Mouse (Mus musculus): ENCODE results near the gene Tnrc6b. TPM values are rescaled to one million over a fixed set of nuclear protein-coding genes. Genes with fewer than 3 reads are reported as not detected.

Tnrc6b gene
- 21.2 and 25.6 TPM in 2 replicates for polyA plus RNA-seq (2015; fragmentation: Nextera tagmentation; extraction: Ambion mirVana)

DNA sequence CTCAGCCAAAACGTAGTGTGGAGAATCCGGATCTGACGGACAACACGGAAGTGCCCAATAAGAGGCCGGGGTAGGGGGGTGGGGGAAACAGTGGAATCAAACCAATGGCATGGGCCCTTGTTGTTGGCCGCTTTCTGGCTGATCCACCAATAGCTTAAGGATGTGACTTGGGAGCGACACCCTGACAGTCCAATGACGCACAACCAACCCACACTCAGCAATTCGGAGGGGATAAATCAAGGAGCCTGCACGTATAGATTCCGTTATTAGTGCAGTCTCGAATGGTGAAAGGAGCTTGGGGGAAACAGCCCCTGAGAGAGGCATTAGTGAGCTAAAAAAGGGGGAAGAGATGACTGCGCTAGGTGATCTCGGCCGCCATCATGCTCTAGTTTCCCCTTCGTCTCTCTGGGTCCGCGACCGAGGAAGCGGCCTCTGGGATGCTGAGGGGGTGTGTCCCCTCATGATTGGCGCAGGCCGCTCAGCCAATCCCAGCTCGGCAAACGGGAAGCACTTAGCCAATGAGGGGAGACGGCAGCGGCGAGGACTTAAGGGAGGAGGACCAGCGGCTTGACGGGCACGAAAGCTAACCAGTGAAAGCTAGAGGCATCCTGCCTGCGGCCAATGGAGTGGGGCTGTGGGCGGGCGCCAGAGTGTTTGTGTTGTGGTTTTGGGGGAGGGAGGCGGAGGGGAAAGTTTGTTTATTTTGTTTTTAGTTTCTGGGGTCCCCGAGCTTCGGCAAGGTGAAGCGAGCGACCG lies at the start of gene Tnrc6b:
Gene Tnrc6b, plus strand, starts transcription at position 706 of the 756 bp plus-strand sequence.
- under 1% methylated on average over 39 of the region's 39 CpGs for WGBS
- ATAC-seq (replicated peaks; ENCODE audit: extremely low read depth, insufficient read depth, low FRiP score): peak; percentile 94
- Histone ChIP-seq H3K4me2 (ENCODE audit: low read depth, low read length) (peak within 1 kb of the TSS; percentile 94), H3K9me3 (replicated peaks; ENCODE audit: control insufficient read depth, low read length) (no peaks in the 10 kb centered on the region), H3K27ac (ENCODE audit: low read length) (peak within 1 kb of the TSS; percentile 98), H3K4me1 (ENCODE audit: control insufficient read depth, insufficient read depth, low read length) (peaks cover 31% of the 10 kb centered on the region), H3K27me3 (ENCODE audit: control insufficient read depth, insufficient read depth, low read length) (no peaks in the 10 kb centered on the region), H3K4me3 (ENCODE audit: low read length) (peak within 1 kb of the TSS; percentile 87), H3K36me3 (ENCODE audit: control insufficient read depth, insufficient read depth) (no peaks in the 10 kb centered on the region), H3K9ac (ENCODE audit: low read length) (peak within 1 kb of the TSS; percentile 87)

DNA sequence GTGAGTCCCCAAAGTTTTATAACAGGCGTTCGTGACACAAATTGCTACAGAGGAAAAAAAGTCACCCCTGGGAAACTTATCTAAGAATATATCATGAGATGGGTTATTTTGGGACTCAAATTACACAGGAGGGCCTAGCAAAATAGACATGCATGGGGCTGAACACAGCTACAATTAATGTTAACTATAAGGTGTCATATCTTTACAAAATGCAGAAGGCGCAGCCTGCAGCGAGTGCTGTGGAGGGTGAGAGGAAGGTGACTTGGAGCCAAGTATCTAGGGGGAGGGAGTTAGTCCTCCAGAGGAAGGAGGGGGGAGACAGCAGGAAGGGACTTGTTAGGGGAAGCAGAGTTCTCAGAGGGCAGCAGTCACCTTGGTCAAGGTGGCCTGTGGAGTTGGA lies 46.7 kb upstream of the Tnrc6b start:
- H3K4me2 ChIP-seq (ENCODE audit: low read depth, low read length): no peak overlapping the region
- no peak for ATAC-seq (replicated peaks; ENCODE audit: extremely low read depth, insufficient read depth, low FRiP score)
- peaks cover 3% of the 10 kb centered on the region for H3K9me3 ChIP-seq (replicated peaks; ENCODE audit: control insufficient read depth, low read length)
- peaks cover 4% of the 10 kb centered on the region; the same call in 1 of the 2 replicates for H3K27me3 ChIP-seq (ENCODE audit: control insufficient read depth, insufficient read depth, low read length)
- H3K4me3 ChIP-seq (ENCODE audit: low read length): no peak overlapping the region
- peaks cover 6% of the 10 kb centered on the region; the same call in 1 of the 2 replicates for H3K4me1 ChIP-seq (ENCODE audit: control insufficient read depth, insufficient read depth, low read length)
- no peaks in the 10 kb centered on the region for H3K36me3 ChIP-seq (ENCODE audit: control insufficient read depth, insufficient read depth)
- no peak overlapping the region for H3K27ac ChIP-seq (ENCODE audit: low read length)
- no peak overlapping the region for H3K9ac ChIP-seq (ENCODE audit: low read length)
- WGBS: 33% methylated on average over 4 of the region's 4 CpGs

DNA sequence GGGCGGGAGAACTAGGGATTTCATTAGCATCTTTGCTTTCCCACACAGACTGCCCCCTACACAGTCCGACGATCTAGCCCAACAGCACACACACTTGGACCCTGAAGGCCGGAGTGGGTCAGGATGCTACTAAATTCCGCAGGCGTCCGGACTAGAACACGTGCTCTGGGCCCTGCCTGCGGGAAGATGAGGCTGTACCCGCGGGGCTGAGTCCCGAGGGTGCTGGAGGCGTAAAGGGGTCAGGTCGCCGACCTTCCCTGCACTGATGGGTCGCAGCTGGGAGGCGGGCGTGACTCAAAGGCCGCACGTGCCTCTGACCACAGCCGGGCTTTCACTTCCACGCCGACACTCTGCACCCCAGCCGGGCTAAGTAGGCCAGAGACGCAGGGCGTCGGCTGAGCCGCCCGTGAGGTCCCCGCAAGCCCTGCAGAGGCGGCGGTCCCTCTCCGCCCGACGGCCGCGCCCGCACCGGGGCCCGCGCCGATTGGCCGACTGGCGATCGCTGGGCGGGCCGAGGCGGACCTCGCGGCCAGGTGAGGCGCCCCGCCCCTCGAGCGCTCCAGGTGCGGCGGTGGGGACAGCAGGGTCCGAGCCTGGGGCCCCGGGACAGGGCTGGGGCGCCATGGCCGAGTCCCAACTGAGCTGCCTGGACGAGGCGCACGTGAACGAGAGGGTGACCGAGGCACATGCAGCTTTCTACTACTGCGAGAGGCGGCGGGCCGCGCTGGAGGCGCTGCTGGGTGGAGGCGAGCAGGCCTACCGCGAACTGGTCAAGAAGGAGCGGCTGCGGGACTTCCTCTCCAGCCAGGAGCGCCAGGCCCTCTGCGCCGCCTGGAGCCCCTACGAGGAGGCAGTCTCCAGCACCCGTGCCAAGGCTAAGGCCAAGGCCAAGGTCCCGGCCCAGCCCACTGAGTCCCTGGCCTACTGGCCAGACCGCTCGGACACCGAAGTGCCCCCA lies 39.5 kb upstream of the Tnrc6b start, which contains the start of gene Fam83f:
Gene Fam83f, plus strand, starts transcription at position 553 of the 958 bp plus-strand sequence.
- WGBS: 9% methylated on average over 82 of the region's 85 CpGs
- Histone ChIP-seq H3K36me3 (ENCODE audit: control insufficient read depth, insufficient read depth) (no peaks in the 10 kb centered on the region), H3K4me3 (ENCODE audit: low read length) (peak within 1 kb of the TSS; percentile 55), H3K4me1 (ENCODE audit: control insufficient read depth, insufficient read depth, low read length) (peaks cover 17% of the 10 kb centered on the region), H3K4me2 (ENCODE audit: low read depth, low read length) (peak within 1 kb of the TSS; percentile 91), H3K9ac (ENCODE audit: low read length) (peak within 1 kb of the TSS; percentile 71), H3K27ac (ENCODE audit: low read length) (no peak within 1 kb of the TSS), H3K9me3 (replicated peaks; ENCODE audit: control insufficient read depth, low read length) (peaks cover 3% of the 10 kb centered on the region), H3K27me3 (ENCODE audit: control insufficient read depth, insufficient read depth, low read length) (peaks cover 16% of the 10 kb centered on the region)
- ATAC-seq (replicated peaks; ENCODE audit: extremely low read depth, insufficient read depth, low FRiP score): peak; percentile 60

DNA sequence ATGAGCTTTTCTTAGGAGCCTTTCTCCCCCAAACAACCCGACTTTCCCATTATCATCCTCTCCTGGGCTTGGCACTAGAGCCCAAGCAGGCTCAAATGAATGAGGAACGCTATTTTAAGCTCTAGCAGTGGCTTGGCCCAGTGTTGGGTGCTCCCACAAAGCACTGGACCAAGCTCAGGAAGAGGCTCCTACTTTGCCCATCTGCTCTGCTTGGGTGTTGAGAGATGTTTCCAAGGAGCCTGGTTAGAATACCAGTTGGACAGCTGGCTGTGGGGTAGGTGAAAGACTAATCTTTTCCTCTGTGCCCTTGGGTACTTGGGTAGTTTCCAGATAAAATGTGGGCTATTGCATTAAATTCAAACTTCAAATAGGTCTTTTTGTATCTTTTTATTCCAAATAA lies 38.3 kb upstream of the Tnrc6b start:
- H3K4me3 ChIP-seq (ENCODE audit: low read length): no peak overlapping the region
- H3K4me1 ChIP-seq (ENCODE audit: control insufficient read depth, insufficient read depth, low read length): peaks cover 17% of the 10 kb centered on the region
- 47% methylated on average over 2 of the region's 2 CpGs for WGBS

DNA sequence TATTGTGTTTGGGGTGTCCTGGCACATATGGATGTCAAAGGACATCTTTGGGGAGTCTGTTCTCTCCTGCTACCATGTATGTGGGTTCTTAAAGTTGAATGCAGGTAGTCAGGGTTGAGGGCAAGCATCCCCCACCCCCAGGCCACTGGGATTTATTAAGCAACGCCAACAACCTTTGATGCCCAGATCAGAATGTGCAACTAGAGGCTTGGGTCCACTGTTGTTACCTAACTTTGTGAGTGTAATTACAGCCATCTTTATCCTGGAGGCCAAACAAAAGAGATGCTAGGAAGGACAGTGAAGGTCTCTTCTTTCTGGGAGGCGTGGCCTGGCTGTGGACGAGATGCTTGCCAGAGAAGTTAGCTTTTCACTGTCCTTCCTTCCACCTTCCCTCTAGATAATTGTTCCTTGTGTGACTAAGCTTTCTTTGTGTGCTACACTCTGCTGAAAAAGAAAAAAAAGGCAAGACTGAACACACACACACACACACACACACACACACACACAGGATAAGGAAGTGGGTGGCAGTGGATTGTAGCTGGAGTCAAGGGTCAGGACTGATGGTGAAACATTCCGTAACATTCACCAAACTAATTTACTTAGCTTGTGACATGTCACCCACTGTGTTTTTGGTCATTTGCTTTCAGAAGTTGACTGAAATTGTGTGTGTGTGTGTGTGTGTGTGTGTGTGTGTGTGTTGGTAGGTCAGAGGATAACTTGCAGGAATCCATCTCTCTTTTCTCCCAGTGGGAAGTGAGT lies 37.6 kb upstream of the Tnrc6b start:
- 72% methylated on average over 4 of the region's 4 CpGs for WGBS
- Histone ChIP-seq H3K9ac (ENCODE audit: low read length) (no peak overlapping the region), H3K27ac (ENCODE audit: low read length) (no peak overlapping the region), H3K36me3 (ENCODE audit: control insufficient read depth, insufficient read depth) (no peaks in the 10 kb centered on the region), H3K4me1 (ENCODE audit: control insufficient read depth, insufficient read depth, low read length) (peaks cover 17% of the 10 kb centered on the region), H3K4me3 (ENCODE audit: low read length) (no peak overlapping the region), H3K9me3 (replicated peaks; ENCODE audit: control insufficient read depth, low read length) (no peaks in the 10 kb centered on the region), H3K4me2 (ENCODE audit: low read depth, low read length) (no peak overlapping the region), H3K27me3 (ENCODE audit: control insufficient read depth, insufficient read depth, low read length) (peaks cover 16% of the 10 kb centered on the region)
- ATAC-seq (replicated peaks; ENCODE audit: extremely low read depth, insufficient read depth, low FRiP score): no peak

More for the DNA sequence above, 38.3 kb upstream of the Tnrc6b start:
- Histone ChIP-seq H3K9me3 (replicated peaks; ENCODE audit: control insufficient read depth, low read length) (no peaks in the 10 kb centered on the region; the same call in 1 of the 2 replicates), H3K4me2 (ENCODE audit: low read depth, low read length) (no peak overlapping the region), H3K27ac (ENCODE audit: low read length) (no peak overlapping the region), H3K36me3 (ENCODE audit: control insufficient read depth, insufficient read depth) (no peaks in the 10 kb centered on the region), H3K9ac (ENCODE audit: low read length) (no peak overlapping the region), H3K27me3 (ENCODE audit: control insufficient read depth, insufficient read depth, low read length) (peaks cover 16% of the 10 kb centered on the region)
- ATAC-seq (replicated peaks; ENCODE audit: extremely low read depth, insufficient read depth, low FRiP score): no peak

DNA sequence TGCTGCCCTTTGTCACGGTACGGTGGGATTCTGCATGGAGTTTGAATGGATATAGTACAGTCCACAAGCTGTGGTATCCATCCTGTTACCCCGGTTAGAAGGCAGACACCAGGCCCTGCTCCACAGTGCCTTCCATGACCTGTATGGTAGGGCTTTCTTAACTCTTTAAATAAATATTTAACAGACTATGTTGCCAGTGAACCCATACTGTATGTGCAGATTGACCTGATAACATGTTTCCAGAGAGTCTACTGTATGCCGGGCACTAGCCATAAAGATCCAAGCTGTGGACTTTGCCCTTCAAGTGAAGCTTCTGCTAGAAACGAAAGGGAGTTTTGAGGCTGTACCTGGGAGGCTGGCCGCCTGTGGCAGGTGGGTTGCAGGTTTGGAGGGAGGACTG lies 36.4 kb upstream of the Tnrc6b start:
- Histone ChIP-seq H3K9me3 (replicated peaks; ENCODE audit: control insufficient read depth, low read length) (no peaks in the 10 kb centered on the region), H3K9ac (ENCODE audit: low read length) (no peak overlapping the region), H3K4me2 (ENCODE audit: low read depth, low read length) (no peak overlapping the region), H3K4me1 (ENCODE audit: control insufficient read depth, insufficient read depth, low read length) (peaks cover 26% of the 10 kb centered on the region), H3K4me3 (ENCODE audit: low read length) (no peak overlapping the region), H3K27ac (ENCODE audit: low read length) (no peak overlapping the region), H3K27me3 (ENCODE audit: control insufficient read depth, insufficient read depth, low read length) (peaks cover 15% of the 10 kb centered on the region), H3K36me3 (ENCODE audit: control insufficient read depth, insufficient read depth) (no peaks in the 10 kb centered on the region)
- ATAC-seq (replicated peaks; ENCODE audit: extremely low read depth, insufficient read depth, low FRiP score): no peak
- 74% methylated on average over 6 of the region's 6 CpGs for WGBS

DNA sequence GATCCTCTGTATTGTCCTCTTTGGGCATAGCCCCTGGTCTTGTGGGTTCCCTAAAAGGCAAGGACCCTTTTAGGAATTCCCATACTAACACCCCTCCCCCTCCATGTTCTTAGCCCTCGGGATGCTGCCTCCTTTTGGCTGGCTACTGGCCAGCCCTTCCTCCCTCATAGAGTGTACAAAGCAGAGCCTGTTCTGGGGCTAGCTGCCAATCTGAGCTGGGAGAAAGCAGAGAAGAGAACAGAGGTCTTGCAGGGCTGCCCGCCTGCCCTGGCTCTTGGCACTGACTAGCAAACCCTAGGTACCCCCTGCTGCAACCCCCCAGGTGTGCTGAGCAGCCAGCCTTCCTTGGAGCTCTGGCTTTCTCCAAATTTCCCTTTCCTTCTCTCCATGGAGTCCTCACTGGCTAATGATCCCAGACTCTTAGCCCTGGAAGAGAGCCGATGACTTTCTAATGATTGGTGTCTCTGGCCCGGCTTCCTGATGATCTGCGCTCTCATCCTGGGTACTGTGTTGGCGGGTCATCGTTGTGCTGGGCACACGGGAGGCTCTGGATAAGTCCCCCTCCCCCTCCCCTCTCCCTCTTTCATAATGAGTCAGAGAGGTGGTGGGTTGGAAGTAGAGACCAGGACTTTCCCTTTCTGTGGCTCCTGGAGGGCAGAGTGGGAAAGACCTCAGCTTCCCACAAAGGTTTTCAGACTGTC lies 31.4 kb upstream of the Tnrc6b start:
- no peaks in the 10 kb centered on the region for H3K9me3 ChIP-seq (replicated peaks; ENCODE audit: control insufficient read depth, low read length)
- peak overlapping the region; percentile 29; the same call in 1 of the 2 replicates for H3K4me2 ChIP-seq (ENCODE audit: low read depth, low read length)
- peak overlapping the region; percentile 78 for H3K27ac ChIP-seq (ENCODE audit: low read length)
- 30% methylated on average over 8 of the region's 8 CpGs for WGBS
- no peaks in the 10 kb centered on the region for H3K36me3 ChIP-seq (ENCODE audit: control insufficient read depth, insufficient read depth)
- H3K4me3 ChIP-seq (ENCODE audit: low read length): no peak overlapping the region
- H3K27me3 ChIP-seq (ENCODE audit: control insufficient read depth, insufficient read depth, low read length): no peaks in the 10 kb centered on the region
- ATAC-seq (replicated peaks; ENCODE audit: extremely low read depth, insufficient read depth, low FRiP score): peak; percentile 75
- no peak overlapping the region for H3K9ac ChIP-seq (ENCODE audit: low read length)
- peaks cover 35% of the 10 kb centered on the region for H3K4me1 ChIP-seq (ENCODE audit: control insufficient read depth, insufficient read depth, low read length)
